In the genomic region with DNA sequence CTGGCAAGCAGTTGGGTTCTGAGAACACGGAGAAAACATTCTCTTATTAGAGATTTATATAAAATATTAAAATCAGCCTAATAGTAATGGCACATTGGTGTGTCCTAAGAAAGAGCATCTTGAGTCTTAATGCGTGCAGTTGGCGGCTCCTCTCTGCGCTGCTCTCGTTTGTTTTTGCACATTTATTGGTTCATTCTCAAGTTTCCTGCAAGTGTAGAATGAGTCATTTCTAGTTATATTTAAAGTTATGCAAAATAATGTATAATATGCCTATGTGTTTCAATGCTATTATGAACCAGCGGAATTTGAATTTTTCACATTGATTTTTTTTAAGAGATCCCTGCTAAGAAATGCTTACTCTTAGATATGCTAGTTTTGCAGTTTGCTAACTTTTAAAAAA, we compare ENCODE assay signal across 20 mouse cellular contexts. TPM values are rescaled to one million over a fixed set of nuclear protein-coding genes. Genes with fewer than 3 reads are reported as not detected.
DNase-seq lines count a peak whose midpoint lies in the region; ATAC-seq and TF ChIP-seq lines count a peak whose summit lies in the region.
"Had no signal": no experiment of that assay in that cellular context is flagged by ENCODE, and none has a peak within 500 bp of the region (broad histone marks: within the 10 kb centered on the region; RNA-seq: fewer than 3 reads in every experiment).

No protein-coding gene starts in this region.

- TF ChIP-seq CTCF in forebrain, postnatal 0 days (IDR thresholded peaks at IDR 0.05; ENCODE audit: low read depth): no peak

- no peaks in the 10 kb centered on the region for H3K36me3 ChIP-seq in forebrain, postnatal 0 days (ENCODE audit: insufficient read depth)
- no peaks in the 10 kb centered on the region for H3K36me3 ChIP-seq in forebrain, embryonic 11.5 days (ENCODE audit: control insufficient read depth, insufficient read depth, low read length)
- H3K36me3 ChIP-seq: embryonic facial prominence, embryonic 12.5 days; forebrain, embryonic 12.5 days; heart, embryonic 12.5 days; hindbrain, embryonic 10.5 days had no signal

- H3K9ac ChIP-seq in forebrain, postnatal 0 days: no peak overlapping the region
- H3K9ac ChIP-seq in forebrain, embryonic 11.5 days (ENCODE audit: low read length): no peak overlapping the region
- H3K9ac ChIP-seq: embryonic facial prominence, embryonic 12.5 days; forebrain, embryonic 12.5 days; heart, embryonic 12.5 days; hindbrain, embryonic 14.5 days had no signal

- peak; percentile 64 for ATAC-seq in forebrain, postnatal 0 days
- no peak for ATAC-seq in forebrain, embryonic 11.5 days (replicated peaks; ENCODE audit: low FRiP score)
- ATAC-seq: activated CD4-positive, CD25-positive, alpha-beta regulatory T cell, adult 4 months; Patski had no signal

- no peak for DNase-seq in forebrain, postnatal 0 days
- DNase-seq in forebrain, embryonic 11.5 days (ENCODE audit: low spot score): no peak
- DNase-seq in right cerebral cortex, adult 18-20 months: peak; percentile 28
- no peak for DNase-seq in right cerebral cortex, postnatal 4 days
- DNase-seq in right cerebral cortex, postnatal 14 days: peak; percentile 8
- DNase-seq in gastrocnemius, adult 8-10 months (ENCODE audit: low spot score in 2 of 2): no peak
- DNase-seq in urinary bladder, adult 18-20 months (ENCODE audit: low spot score in 2 of 2): no peak
- DNase-seq: adrenal gland, postnatal 14 days; cerebellum, adult 2 months; cerebellum, postnatal 14 days; embryo, embryonic 11 days; gastrocnemius, postnatal 25 days had no signal

- H3K27me3 ChIP-seq in forebrain, postnatal 0 days (ENCODE audit: insufficient read depth, low read length): no peaks in the 10 kb centered on the region; the same call in 1 of the 2 replicates
- no peaks in the 10 kb centered on the region for H3K27me3 ChIP-seq in forebrain, embryonic 11.5 days (ENCODE audit: control insufficient read depth, insufficient read depth, low read length)
- H3K27me3 ChIP-seq: embryonic facial prominence, embryonic 12.5 days; forebrain, embryonic 12.5 days; heart, embryonic 12.5 days had no signal

- H3K4me2 ChIP-seq in forebrain, postnatal 0 days (ENCODE audit: low read depth): no peak overlapping the region
- no peak overlapping the region for H3K4me2 ChIP-seq in forebrain, embryonic 11.5 days (ENCODE audit: low read depth, low read length, severe bottlenecking)
- H3K4me2 ChIP-seq: embryonic facial prominence, embryonic 12.5 days; forebrain, embryonic 12.5 days; heart, embryonic 12.5 days; hindbrain, embryonic 14.5 days had no signal

- no peaks in the 10 kb centered on the region for H3K9me3 ChIP-seq in forebrain, postnatal 0 days (ENCODE audit: low read length)
- no peaks in the 10 kb centered on the region for H3K9me3 ChIP-seq in forebrain, embryonic 11.5 days (ENCODE audit: control insufficient read depth, low read length)
- H3K9me3 ChIP-seq: embryonic facial prominence, embryonic 12.5 days; forebrain, embryonic 12.5 days; heart, embryonic 12.5 days; hindbrain, embryonic 10.5 days had no signal

- no peak overlapping the region for H3K27ac ChIP-seq in forebrain, postnatal 0 days (ENCODE audit: low read depth, low read length)
- H3K27ac ChIP-seq in forebrain, embryonic 11.5 days (ENCODE audit: low read depth, low read length): no peak overlapping the region
- H3K27ac ChIP-seq: embryonic facial prominence, embryonic 12.5 days; forebrain, embryonic 12.5 days; hindbrain, embryonic 10.5 days; hindbrain, embryonic 14.5 days had no signal

- H3K4me1 ChIP-seq in forebrain, postnatal 0 days (ENCODE audit: insufficient read depth): no peaks in the 10 kb centered on the region
- H3K4me1 ChIP-seq in forebrain, embryonic 11.5 days (replicated peaks; ENCODE audit: control insufficient read depth, insufficient read depth, low read length): no peaks in the 10 kb centered on the region
- H3K4me1 ChIP-seq: embryonic facial prominence, embryonic 12.5 days; forebrain, embryonic 12.5 days; heart, embryonic 12.5 days; hindbrain, embryonic 10.5 days had no signal

- no peak overlapping the region for H3K4me3 ChIP-seq in forebrain, postnatal 0 days (ENCODE audit: low read depth, low read length)
- H3K4me3 ChIP-seq in forebrain, embryonic 11.5 days (ENCODE audit: low read depth, low read length): no peak overlapping the region
- H3K4me3 ChIP-seq: embryonic facial prominence, embryonic 12.5 days; forebrain, embryonic 12.5 days; heart, embryonic 12.5 days; hindbrain, embryonic 10.5 days had no signal

- 64% methylated on average over 6 of the region's 6 CpGs for WGBS in forebrain, postnatal 0 days
- 94% methylated on average over 6 of the region's 6 CpGs for WGBS in forebrain, embryonic 11.5 days

RNA-seq across cellular contexts. Expression of gene Etl4, which starts 35.6 kb away (rescaled TPM):
- total RNA-seq in forebrain, postnatal 0 days (2014; rRNA removed): 13.6 and 15.4 TPM in 2 replicates
- polyA plus RNA-seq in forebrain, postnatal 0 days (2015; fragmentation: Nextera tagmentation; extraction: Ambion mirVana): 4.5 and 7.2 TPM in 2 replicates
- polyA plus RNA-seq in forebrain, embryonic 11.5 days (2014; fragmentation: Nextera tagmentation; extraction: Ambion mirVana): 30.2 and 34.4 TPM in 2 replicates
- total RNA-seq in gastrocnemius, adult 8-10 months (2022): 10 to 100 TPM; 55.0 to 90.5 (median 65.9) TPM
- total RNA-seq: MEL had no signal
- polyA plus RNA-seq: activated CD4-positive, CD25-positive, alpha-beta regulatory T cell, adult 4 months had no signal

Comparison
In these comparisons a context has a peak if more than half of its experiments do, and no peak if none do; other contexts are left out.
1. DNase-seq: peak in right cerebral cortex, adult 18-20 months (single experiment) and right cerebral cortex, postnatal 14 days (single experiment); none in forebrain, postnatal 0 days (single experiment), forebrain, embryonic 11.5 days (single experiment), right cerebral cortex, postnatal 4 days (single experiment), gastrocnemius, adult 8-10 months (0 of 2) and urinary bladder, adult 18-20 months (0 of 2).